Mouse (Mus musculus) stomach, postnatal 0 days (tissue): ENCODE data around the gene Lrit3. TPM values are rescaled to one million over a fixed set of nuclear protein-coding genes. Genes with fewer than 3 reads are reported as not detected.
A peak's percentile ranks its signal among the peaks of the same experiment; 100 is the strongest.

Experiments
- ATAC-seq: fragments of 200-750 bp; cut with Nextera tagmentation; 2 replicates; pipeline ENCODE4 v1.8.0; 2017; ENCODE audit not compliant: low FRiP score, low TSS enrichment
- DNase-seq: peaks from one replicate; pipeline ENCODE4 v3.0.0-alpha.2; 2016; ENCODE audit warnings: low spot score
- H3K27ac ChIP-seq: fragments of 300-500 bp; sonication (generic); replicated peaks from 2 replicates; pipeline ENCODE4 v1.5.1; 2014; ENCODE audit warnings: mild to moderate bottlenecking, control low read depth
- H3K27me3 ChIP-seq: fragments of 300-500 bp; sonication (generic); 2 replicates; pipeline ENCODE4 v1.6.1; 2014; ENCODE audit warnings: low read length; ENCODE audit not compliant: control insufficient read depth, insufficient read depth
- H3K36me3 ChIP-seq: fragments of 300-500 bp; sonication (generic); 2 replicates; pipeline ENCODE4 v1.6.1; 2014; ENCODE audit warnings: low read length, mixed read lengths; ENCODE audit not compliant: control insufficient read depth, insufficient read depth
- H3K4me1 ChIP-seq: fragments of 300-500 bp; sonication (generic); replicated peaks from 2 replicates; pipeline ENCODE4 v1.6.1; 2014; ENCODE audit warnings: antibody characterized with exemption; ENCODE audit not compliant: control insufficient read depth, insufficient read depth
- H3K4me2 ChIP-seq: fragments of 300-500 bp; sonication (generic); replicated peaks from 2 replicates; pipeline ENCODE4 v1.6.1; 2014; ENCODE audit warnings: low read depth, mild to moderate bottlenecking, control low read depth, moderate library complexity
- H3K4me3 ChIP-seq: fragments of 300-500 bp; sonication (generic); 2 replicates; pipeline ENCODE4 v1.5.1; 2014; ENCODE audit warnings: low read depth, low read length, control low read depth
- H3K9ac ChIP-seq: fragments of 300-500 bp; sonication (generic); 2 replicates; pipeline ENCODE4 v1.6.1; 2014; ENCODE audit warnings: mild to moderate bottlenecking, low read length, control low read depth, mixed read lengths
- H3K9me3 ChIP-seq: fragments of 300-500 bp; sonication (generic); 2 replicates; pipeline ENCODE4 v1.6.1; 2016; ENCODE audit warnings: low read length; ENCODE audit not compliant: control insufficient read depth
- CTCF ChIP-seq: IDR thresholded peaks from 2 replicates; pipeline ENCODE4 v1.5.1; 2016; ENCODE audit warnings: antibody characterized with exemption, low read depth, mild to moderate bottlenecking, moderate library complexity
- EP300 ChIP-seq: optimal IDR thresholded peaks from 2 replicates; pipeline ENCODE3; 2016; ENCODE audit warnings: antibody characterized with exemption
- WGBS: fragments of 180-500 bp; shearing (Covaris S2); extraction: QIAGEN DNeasy Blood & Tissue Kit; methylation state at CpG from one replicate; pipeline ENCODE4 v1.1.7; 2014; 5-methylcytosine and 5-hydroxymethylcytosine counted together
- polyA plus RNA-seq: library from polyadenylated mRNA; unstranded; fragments of >200 nt; fragmentation: Nextera tagmentation; extraction: Ambion mirVana; gene quantifications from 2 replicates; pipeline ENCODE4 v1.2.1, GENCODE M21; 2015

Gene Lrit3
- polyA plus RNA-seq, 1 experiment from 2014 or later: 0.32 TPM

- Histone ChIP-seq H3K4me2 (no peak overlapping the region), H3K36me3 (peaks cover 5% of the 10 kb centered on the region; the same call in 1 of the 2 replicates), H3K4me1 (no peaks in the 10 kb centered on the region), H3K27me3 (no peaks in the 10 kb centered on the region), H3K9me3 (no peaks in the 10 kb centered on the region), H3K4me3 (no peak overlapping the region), H3K9ac (no peak overlapping the region), H3K27ac (no peak overlapping the region)
- WGBS: 80% methylated on average over 4 of the region's 4 CpGs
- TF ChIP-seq EP300: no peak
- TF ChIP-seq CTCF: no peak
- no peak for ATAC-seq
- no peak for DNase-seq
Observed at GRCm38 (mm10) chr3:129824146-129824545, 20.3 kb upstream of the Lrit3 start.

GRCm38 (mm10) chr3:129823293-129823692 is 19.5 kb upstream of the Lrit3 start:
- H3K4me1 ChIP-seq: no peaks in the 10 kb centered on the region
- DNase-seq (no peak), ATAC-seq (peak; percentile 67; the same call in 1 of the 2 replicates)
- 48% methylated on average over 5 of the region's 5 CpGs for WGBS
- H3K9ac ChIP-seq: no peak overlapping the region
- H3K27ac ChIP-seq: no peak overlapping the region
- TF ChIP-seq EP300 (no peak), CTCF (peak; percentile 76)
- H3K4me2 ChIP-seq: no peak overlapping the region
- no peak overlapping the region for H3K4me3 ChIP-seq
- peaks cover 5% of the 10 kb centered on the region; the same call in 1 of the 2 replicates for H3K36me3 ChIP-seq
- H3K9me3 ChIP-seq: no peaks in the 10 kb centered on the region
- H3K27me3 ChIP-seq: no peaks in the 10 kb centered on the region

GRCm38 (mm10) chr3:129822206-129822775 is 18.5 kb upstream of the Lrit3 start, which contains the start of gene Rrh:
Gene Rrh, minus strand, starts transcription at chr3:129822587.
- Histone ChIP-seq H3K4me3 (no peak within 1 kb of the TSS), H3K4me2 (no peak within 1 kb of the TSS), H3K9ac (no peak within 1 kb of the TSS), H3K4me1 (no peaks in the 10 kb centered on the region), H3K27me3 (no peaks in the 10 kb centered on the region), H3K9me3 (no peaks in the 10 kb centered on the region), H3K27ac (no peak within 1 kb of the TSS), H3K36me3 (peaks cover 5% of the 10 kb centered on the region; the same call in 1 of the 2 replicates)
- TF ChIP-seq CTCF (no peak), EP300 (no peak)
- ATAC-seq (no peak), DNase-seq (no peak)
- WGBS: 90% methylated on average over 11 of the region's 11 CpGs

DNA sequence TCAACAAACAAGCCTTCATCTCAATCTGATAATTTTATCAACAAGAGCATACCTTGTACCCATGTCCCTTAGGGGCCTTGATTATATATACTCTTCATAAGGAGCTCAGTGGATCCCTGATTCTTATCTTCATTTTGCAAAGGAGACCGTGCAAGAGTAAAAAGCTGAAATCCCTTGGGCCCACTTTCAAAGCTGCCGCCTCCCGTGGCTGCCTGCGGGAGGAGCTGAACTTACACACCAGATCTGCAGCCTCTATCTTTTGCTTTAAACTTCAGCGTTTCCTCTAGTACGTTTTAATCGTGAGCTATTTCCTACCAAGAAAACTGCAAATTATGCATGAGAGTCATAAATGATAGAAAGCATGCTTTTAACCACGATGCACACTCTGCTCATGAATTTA is 17.9 kb upstream of the Lrit3 start:
- ATAC-seq (no peak), DNase-seq (no peak)
- Histone ChIP-seq H3K36me3 (peaks cover 5% of the 10 kb centered on the region; the same call in 1 of the 2 replicates), H3K4me3 (no peak overlapping the region), H3K9me3 (no peaks in the 10 kb centered on the region), H3K27me3 (no peaks in the 10 kb centered on the region), H3K9ac (no peak overlapping the region), H3K4me1 (no peaks in the 10 kb centered on the region), H3K4me2 (no peak overlapping the region), H3K27ac (no peak overlapping the region)
- 75% methylated on average over 8 of the region's 8 CpGs for WGBS
- no peak for TF ChIP-seq CTCF
- TF ChIP-seq EP300: no peak

GRCm38 (mm10) chr3:129820847-129821246 is 17.0 kb upstream of the Lrit3 start:
- no peak for DNase-seq
- H3K4me3 ChIP-seq: no peak overlapping the region
- no peaks in the 10 kb centered on the region for H3K9me3 ChIP-seq
- ATAC-seq: no peak
- H3K9ac ChIP-seq: no peak overlapping the region
- H3K36me3 ChIP-seq: peaks cover 5% of the 10 kb centered on the region; the same call in 1 of the 2 replicates
- H3K27ac ChIP-seq: no peak overlapping the region
- H3K27me3 ChIP-seq: no peaks in the 10 kb centered on the region
- WGBS: 73% methylated on average over 9 of the region's 9 CpGs
- no peaks in the 10 kb centered on the region for H3K4me1 ChIP-seq
- no peak for TF ChIP-seq EP300
- TF ChIP-seq CTCF: no peak
- no peak overlapping the region for H3K4me2 ChIP-seq

- Histone ChIP-seq H3K4me3 (no peak overlapping the region), H3K9ac (no peak overlapping the region), H3K27me3 (no peaks in the 10 kb centered on the region), H3K9me3 (no peaks in the 10 kb centered on the region), H3K4me1 (no peaks in the 10 kb centered on the region), H3K36me3 (no peaks in the 10 kb centered on the region), H3K27ac (no peak overlapping the region), H3K4me2 (no peak overlapping the region)
- DNase-seq (no peak), ATAC-seq (no peak)
- TF ChIP-seq EP300: no peak
- no peak for TF ChIP-seq CTCF
- WGBS: 48% methylated on average over 2 of the region's 2 CpGs
Observed at GRCm38 (mm10) chr3:129799011-129799410, 4.8 kb downstream of the Lrit3 start.
